Mouse (Mus musculus) E14TG2a.4 (cell line): ENCODE measurements around the gene Cog8.

Source experiments
- CTCF ChIP-seq: conservative IDR thresholded peaks from 2 replicates; pipeline ENCODE4 v1.5.1; 2014; ENCODE audit warnings: low read length
- POU5F1 ChIP-seq: IDR thresholded peaks from 2 replicates; pipeline ENCODE4 v1.6.1; 2014; ENCODE audit warnings: low read length, borderline replicate concordance

DNA sequence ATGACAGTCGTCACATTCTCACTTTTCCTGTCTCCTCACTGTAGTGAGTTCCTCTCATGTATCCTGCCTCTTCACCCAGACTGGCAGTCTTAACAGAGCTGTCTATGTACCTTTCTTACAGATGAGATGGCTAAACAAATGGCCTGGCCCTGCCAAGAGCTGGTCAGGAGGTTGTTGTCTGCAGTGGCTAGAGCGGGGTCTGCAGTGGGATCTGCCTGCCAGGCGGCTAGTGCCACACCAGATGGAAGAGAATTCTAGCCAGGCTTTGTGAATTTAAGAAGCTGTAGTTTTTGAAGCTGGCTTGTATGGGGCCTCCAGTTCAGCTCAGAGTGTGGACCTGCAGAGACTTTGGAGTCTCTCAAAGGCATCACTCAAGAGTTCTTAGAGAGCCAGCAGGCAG, 20.8 kb downstream of the Cog8 start:
- TF ChIP-seq CTCF, result no peak
- TF ChIP-seq POU5F1, result no peak
